Mouse (Mus musculus): ENCODE data around the gene Mertk.

The Mertk gene

DNA sequence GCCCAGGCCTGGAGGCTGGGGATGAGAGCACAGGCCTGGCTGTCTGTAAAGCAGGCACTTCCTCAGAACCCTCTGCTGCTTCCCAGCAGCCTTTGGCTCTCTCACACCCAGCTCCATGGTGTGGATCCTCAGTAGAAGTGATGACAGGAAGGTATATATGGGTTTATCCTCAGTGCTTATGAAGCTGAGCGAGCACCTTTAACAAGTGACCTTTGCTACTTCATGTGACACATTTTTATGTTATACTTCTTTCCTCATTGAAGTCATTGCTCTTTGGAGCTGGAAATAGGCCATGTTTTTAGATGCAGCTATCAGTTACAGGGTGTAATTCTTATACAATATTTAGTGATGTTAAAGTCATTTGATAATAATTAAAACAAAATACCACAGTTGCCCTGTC, 67.0 kb downstream of the Mertk start:
- no peak for DNase-seq (ENCODE audit: low spot score in 2 of 2)

DNA sequence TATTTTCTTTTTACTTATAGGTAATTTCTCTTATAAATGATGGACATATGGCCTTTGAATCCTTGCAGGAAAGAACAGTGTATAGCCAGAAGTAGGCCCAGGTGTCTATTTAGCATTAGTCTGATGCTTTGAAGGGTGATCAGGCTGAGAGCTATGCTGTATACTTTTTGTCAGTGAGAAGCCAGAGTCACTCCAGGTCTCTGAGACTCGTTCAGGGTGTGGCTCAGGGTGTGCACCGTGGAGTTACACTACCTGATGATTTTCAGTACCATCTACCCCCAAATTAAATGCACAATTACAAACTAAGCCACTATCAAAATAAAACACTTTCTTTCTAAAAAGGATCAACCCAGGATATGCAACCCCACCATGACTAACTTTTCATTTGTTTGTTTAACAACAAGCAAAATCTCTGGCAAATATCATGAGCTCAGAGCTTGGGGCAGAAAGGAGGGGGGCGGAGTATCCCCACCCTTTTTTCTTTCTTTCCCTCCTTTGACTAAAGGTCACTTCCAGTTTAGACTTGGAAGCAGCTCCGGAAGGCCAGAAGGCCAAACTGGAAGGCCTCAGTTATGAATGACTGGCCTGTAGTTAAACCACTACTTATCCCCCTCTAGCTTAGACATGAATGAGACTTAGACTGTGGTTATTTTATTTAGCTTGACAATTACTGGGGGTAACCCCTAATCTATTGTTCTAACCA, 69.9 kb downstream of the Mertk start:
- DNase-seq (ENCODE audit: low spot score in 2 of 2): no peak

- DNase-seq (ENCODE audit: low spot score in 2 of 2): no peak
These were observed 71.8 kb downstream of the Mertk start for GRCm38 (mm10) chr2:128770557-128770956.

DNA sequence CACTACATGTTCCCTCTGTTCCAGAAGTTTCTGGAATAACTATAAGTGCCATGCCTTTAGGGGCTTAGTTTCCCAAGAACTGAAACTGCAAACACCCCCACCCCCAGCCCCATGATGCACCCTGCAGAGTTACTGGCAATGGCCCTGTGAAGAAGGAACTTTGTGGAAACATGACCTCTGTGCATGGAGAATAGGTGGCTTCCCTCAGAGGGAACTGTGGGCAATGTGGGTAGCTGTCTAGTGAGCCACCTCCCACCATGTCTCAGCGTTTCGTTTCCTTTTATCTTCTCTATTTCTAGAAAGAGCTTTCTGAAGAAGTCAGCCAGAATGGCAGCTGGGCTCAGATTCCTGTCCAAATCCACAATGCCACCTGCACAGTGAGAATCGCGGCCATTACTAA, 72.3 kb downstream of the Mertk start:
- no peak for DNase-seq (ENCODE audit: low spot score in 2 of 2)

DNA sequence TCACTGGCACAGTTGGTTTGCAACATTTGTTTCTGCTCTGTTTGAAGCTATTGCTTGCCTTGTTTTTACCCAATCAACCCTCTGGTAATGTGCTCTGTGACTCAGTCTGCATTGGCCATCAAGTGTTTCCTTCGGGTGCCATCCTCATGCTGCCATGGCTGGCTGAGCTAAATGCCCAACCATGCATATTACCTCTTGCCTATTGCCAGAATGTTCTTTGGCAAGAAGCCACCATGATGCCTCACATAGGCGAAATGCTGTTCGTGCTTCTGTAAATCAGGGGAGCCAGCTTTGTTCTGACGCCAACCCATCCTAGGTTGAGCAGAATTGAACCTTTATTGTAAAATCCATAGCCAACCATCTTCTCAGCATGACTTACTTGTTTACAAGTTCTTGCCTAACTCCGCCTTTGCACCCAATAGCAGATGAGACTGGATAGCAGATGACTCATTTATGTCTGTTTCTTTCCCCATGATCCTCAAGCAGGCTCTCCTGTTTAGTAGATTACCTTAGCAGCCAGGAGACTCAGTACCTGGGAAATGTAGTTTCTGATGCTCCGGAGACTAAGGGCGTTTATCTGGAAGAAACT, 73.1 kb downstream of the Mertk start:
- no peak for DNase-seq (ENCODE audit: low spot score in 2 of 2)

DNA sequence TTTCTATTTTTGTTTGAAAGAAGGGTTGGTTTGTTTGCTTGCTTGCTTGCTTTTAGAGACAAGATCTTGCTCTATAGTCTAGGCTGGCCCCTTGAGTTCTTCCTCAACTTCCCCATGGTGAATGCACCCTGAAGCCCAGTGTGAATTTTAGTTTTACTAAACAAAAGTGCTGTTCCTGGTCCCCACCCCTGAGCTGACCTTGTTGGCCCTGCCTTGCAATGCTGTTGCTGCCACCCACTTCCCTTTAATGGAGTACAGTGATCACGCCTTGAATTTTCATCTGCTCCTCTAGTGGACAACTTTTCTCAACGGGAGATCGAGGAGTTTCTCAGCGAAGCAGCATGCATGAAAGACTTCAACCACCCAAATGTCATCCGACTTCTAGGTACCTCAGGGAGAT, 83.5 kb downstream of the Mertk start:
- DNase-seq (ENCODE audit: low spot score in 2 of 2): no peak

DNA sequence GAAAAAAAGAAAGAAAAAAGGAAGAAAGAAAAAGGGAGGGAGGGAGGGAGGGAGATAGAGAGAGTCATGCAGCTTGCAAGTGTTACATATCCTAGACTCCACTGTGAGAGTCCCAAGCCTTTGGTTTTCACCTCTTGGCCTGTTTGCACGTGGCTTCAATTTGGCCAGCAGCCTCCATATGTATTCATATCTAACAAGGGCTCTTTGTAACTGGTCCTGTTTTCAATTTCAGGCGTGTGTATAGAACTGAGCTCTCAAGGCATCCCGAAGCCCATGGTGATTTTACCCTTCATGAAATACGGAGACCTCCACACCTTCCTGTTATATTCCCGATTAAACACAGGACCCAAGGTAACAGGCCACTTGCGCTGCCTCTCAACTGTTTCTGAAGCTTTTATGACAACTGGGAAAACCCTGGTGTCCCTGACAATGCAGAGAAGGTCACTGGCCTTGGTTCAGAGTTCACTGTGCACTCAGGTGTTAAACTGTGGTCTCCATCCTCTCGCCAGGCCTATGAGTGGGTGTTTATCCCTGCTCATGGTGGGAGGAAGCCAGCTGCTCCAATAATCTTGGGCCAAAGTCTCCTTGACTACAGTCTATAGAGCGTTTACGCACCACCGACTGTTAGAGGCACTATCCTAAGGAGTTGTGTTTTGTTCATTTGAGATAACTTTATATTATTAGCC, 85.0 kb downstream of the Mertk start:
- DNase-seq (ENCODE audit: low spot score in 2 of 2): no peak

DNA sequence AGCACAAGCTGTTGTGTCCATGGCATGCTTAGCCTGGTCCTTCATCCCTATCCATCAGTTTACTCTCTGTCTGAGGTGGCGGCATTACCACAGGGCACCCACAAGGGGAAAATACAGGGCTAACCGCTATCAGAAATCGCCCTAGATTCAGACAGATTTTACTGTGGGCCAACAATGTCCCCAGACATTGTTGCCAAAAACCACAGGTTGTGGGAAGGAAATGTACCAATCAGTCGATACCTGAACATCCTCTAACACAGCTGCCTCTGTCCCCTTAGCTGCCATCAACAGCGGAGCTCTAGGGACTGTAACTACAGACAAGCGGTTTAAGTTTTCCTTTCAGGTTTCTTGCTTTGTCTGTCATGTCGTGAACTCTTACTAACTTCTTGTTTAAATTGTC, 86.1 kb downstream of the Mertk start:
- no peak for DNase-seq (ENCODE audit: low spot score in 2 of 2)

DNA sequence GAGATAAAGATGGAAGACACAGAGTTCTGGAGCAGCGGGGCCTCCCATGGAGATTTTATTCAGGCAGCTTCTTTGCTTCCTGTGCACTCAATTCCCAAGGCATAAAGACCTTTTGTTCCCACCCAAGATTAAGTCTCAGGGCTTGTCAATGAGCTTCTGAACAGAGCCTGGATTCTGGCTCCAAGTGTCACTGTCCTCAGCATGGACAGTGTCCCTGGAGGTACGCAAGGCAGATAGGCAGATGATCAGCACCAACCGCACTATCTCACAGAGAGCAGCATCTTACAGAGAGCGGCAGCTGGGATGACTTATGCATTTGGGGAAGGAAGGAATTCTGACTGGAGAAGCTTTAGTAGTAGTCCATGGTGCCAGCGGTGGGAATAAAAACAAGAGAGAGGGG, 87.6 kb downstream of the Mertk start:
- no peak for DNase-seq (ENCODE audit: low spot score in 2 of 2)

DNA sequence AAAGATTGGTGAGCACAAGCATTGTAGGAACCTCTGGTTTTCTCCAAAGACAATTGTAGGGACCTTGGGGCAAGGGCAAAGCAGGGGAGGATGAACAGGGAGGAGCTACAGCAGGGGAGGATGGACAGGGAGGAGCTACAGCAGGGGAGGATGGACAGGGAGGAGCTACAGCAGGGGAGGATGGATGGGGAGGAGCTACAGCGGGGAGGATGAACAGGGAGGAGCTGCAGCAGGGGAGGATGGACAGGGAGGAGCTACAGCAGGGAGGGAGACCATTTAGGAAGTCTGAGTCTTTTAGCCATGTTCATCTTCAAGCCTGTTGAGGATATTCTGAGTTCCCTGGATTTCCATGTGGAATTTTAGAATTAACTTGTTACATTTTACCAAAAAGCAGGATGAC, 88.0 kb downstream of the Mertk start:
- DNase-seq (ENCODE audit: low spot score in 2 of 2): no peak

GRCm38 (mm10) chr2:128787805-128788204, 89.0 kb downstream of the Mertk start:
- DNase-seq (ENCODE audit: low spot score in 2 of 2): no peak

- DNase-seq (ENCODE audit: low spot score in 2 of 2): no peak
These were observed 92.3 kb downstream of the Mertk start for GRCm38 (mm10) chr2:128790875-128791614.

DNA sequence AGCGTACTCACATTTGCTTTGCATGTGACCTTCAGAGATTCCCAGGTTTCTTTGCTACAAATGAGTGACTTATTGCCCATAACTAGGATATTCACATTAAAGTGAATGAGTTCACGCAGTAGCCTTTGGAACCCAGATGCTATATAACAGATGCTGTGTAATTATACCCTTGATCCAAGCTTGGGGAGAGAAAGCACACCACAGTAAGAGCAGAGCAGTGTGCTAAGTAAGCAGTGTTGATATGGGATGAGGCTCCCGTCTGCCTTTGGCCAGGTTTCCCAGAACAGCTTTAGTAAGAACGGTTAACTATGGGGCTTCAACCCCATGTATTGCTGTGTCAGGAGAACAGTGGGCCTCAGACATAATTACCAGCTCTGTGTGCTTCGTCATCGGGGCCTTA, 95.2 kb downstream of the Mertk start:
- DNase-seq (ENCODE audit: low spot score in 2 of 2): no peak

GRCm38 (mm10) chr2:128796463-128796862, 97.7 kb downstream of the Mertk start:
- DNase-seq (ENCODE audit: low spot score in 2 of 2): no peak

- no peak for DNase-seq (ENCODE audit: low spot score in 2 of 2)
These were observed 104.7 kb downstream of the Mertk start for GRCm38 (mm10) chr2:128803441-128803840.

GRCm38 (mm10) chr2:128805341-128805740, 106.6 kb downstream of the Mertk start:
- DNase-seq (ENCODE audit: low spot score in 2 of 2): no peak

DNA sequence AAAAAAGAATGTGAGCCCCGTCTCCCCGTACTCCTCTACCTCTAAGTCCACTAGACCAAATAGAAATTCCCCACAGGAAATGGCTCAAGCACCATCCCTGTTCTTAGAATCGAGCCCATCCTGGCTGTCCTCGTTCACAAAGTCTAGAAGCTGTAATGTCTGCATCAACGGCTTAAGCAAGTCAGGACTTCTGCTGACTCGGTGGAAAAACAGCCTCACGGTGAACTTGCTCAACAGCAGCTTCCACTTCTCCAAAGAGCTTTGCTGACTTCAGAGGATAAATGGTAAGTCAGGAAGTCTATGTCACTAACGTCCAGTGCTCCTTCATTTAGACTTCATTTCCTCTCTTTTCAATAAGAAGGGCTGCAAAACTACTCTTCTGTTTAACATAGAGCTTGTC, 107.8 kb downstream of the Mertk start:
- DNase-seq (ENCODE audit: low spot score in 2 of 2): no peak

- no peak for DNase-seq (ENCODE audit: low spot score in 2 of 2)
These were observed 114.0 kb downstream of the Mertk start for GRCm38 (mm10) chr2:128812761-128813160.

DNA sequence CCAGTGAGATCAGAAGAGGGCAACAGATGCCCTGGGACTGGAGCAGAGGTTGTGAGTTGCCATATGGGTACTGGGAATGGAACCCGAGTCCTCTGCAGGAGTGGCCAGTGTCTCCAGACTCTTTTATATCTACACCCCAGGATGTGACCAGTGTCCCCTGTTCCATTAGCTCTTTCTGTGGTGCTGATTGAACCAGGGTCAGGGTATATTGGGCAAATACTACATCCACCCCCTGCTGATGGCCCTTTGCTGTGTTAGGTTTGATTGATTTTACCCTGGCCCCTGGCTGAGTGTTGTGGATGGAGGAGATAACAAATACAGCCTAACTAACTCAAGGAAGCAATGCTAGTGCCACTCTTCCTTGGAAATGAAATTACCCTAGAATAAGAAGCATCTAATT, 117.6 kb downstream of the Mertk start:
- DNase-seq (ENCODE audit: low spot score in 2 of 2): no peak

DNA sequence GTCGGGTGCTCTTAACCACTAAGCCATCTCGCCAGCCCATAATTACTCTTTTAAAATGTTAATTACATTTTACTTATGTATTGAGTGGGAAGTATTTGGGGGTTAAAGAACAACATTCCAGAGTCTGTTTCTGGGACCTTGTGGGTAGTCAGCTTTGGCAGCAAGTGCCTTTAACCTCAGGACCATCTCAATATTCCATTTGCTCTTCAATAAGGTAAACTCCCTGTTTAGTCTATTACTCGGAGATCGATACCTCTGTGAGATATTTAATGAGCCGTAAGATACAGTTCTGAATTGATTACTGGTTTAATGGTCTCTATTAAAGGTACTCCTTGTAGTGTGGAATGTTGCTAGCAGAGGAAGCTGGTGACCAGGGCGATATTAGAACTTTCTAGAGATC, 118.2 kb downstream of the Mertk start:
- no peak for DNase-seq (ENCODE audit: low spot score in 2 of 2)

DNA sequence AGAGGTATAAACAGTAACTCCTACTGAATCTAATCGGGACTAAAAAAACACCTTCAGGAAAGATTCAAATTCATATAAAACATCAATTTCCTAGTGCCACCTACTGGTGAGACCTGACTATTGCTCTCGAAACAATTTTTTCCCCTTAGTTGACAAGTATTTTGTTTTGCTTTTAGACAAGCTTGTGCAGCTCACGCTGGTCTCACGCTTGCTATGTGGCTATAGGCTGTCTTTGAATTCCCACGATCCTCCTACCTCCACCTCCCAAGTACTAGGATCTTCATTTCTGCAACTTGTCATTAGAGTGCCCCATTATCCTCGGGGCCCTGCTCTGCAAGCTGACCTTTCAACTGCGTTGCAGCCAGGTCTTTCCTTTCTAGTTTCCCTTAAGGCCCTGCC, 118.6 kb downstream of the Mertk start:
- no peak for DNase-seq (ENCODE audit: low spot score in 2 of 2)
